Mouse (Mus musculus) C2C12 (cell line): ENCODE measurements around the gene Galnt10.

ENCODE experiments used
- CTCF ChIP-seq: IDR thresholded peaks from one replicate; pipeline ENCODE4 v1.5.1; 2011; ENCODE audit not compliant: control insufficient read depth, insufficient read depth, insufficient read length
- MAX ChIP-seq: IDR thresholded peaks from one replicate; pipeline ENCODE4 v1.6.1; 2011; ENCODE audit warnings: mild to moderate bottlenecking, control low read depth
- MYOG ChIP-seq: IDR thresholded peaks from one replicate; pipeline ENCODE4 v1.6.1; 2011; ENCODE audit not compliant: control insufficient read depth, insufficient read length; ENCODE audit errors: extremely low read depth
- USF1 ChIP-seq: IDR thresholded peaks from one replicate; pipeline ENCODE4 v1.6.1; 2011; ENCODE audit warnings: low read depth, mild to moderate bottlenecking, control low read depth, moderate library complexity

- no peak for TF ChIP-seq MYOG
- TF ChIP-seq CTCF: no peak
- TF ChIP-seq USF1: no peak
- no peak for TF ChIP-seq MAX
Measured at GRCm38 (mm10) chr11:57648196-57648800, 3.1 kb downstream of the Galnt10 start.
